Comparison of ENCODE assay signal across 20 mouse cellular contexts in genomic region chr7:142789667-142790066, GRCm38 (mm10). TPM values are rescaled to one million over a fixed set of nuclear protein-coding genes. Genes with fewer than 3 reads are reported as not detected.
DNase-seq lines count a peak whose midpoint lies in the region; ATAC-seq and TF ChIP-seq lines count a peak whose summit lies in the region.
"Had no signal": no experiment of that assay in that cellular context is flagged by ENCODE, and none has a peak within 500 bp of the region (broad histone marks: within the 10 kb centered on the region; RNA-seq: fewer than 3 reads in every experiment).

No protein-coding gene starts in this region.

- no peak for TF ChIP-seq CTCF in kidney, adult 2 months (conservative IDR thresholded peaks at IDR 0.05; ENCODE audit: insufficient read depth, insufficient read length, low read depth, low read length)

- no peak overlapping the region for H3K4me3 ChIP-seq in forebrain, embryonic 10.5 days
- no peak overlapping the region for H3K4me3 ChIP-seq in forebrain, embryonic 13.5 days
- no peak overlapping the region for H3K4me3 ChIP-seq in kidney, adult 2 months (ENCODE audit: insufficient read depth, low read depth, low read length)
- no peak overlapping the region for H3K4me3 ChIP-seq in midbrain, embryonic 11.5 days (ENCODE audit: low read depth, low read length)
- H3K4me3 ChIP-seq in midbrain, embryonic 16.5 days (ENCODE audit: low read depth, low read length): no peak overlapping the region
- no peak overlapping the region for H3K4me3 ChIP-seq in limb, embryonic 13.5 days
- H3K4me3 ChIP-seq: erythroblast, embryonic 14.5 days; neural tube, embryonic 12.5 days had no signal

- H3K9me3 ChIP-seq in forebrain, embryonic 10.5 days: no peaks in the 10 kb centered on the region
- no peaks in the 10 kb centered on the region for H3K9me3 ChIP-seq in forebrain, embryonic 13.5 days (replicated peaks)
- no peaks in the 10 kb centered on the region for H3K9me3 ChIP-seq in midbrain, embryonic 11.5 days (ENCODE audit: control insufficient read depth, low read length)
- H3K9me3 ChIP-seq in midbrain, embryonic 16.5 days (replicated peaks; ENCODE audit: control insufficient read depth, low read length, poor library complexity, severe bottlenecking): no peaks in the 10 kb centered on the region
- H3K9me3 ChIP-seq in limb, embryonic 13.5 days: no peaks in the 10 kb centered on the region
- H3K9me3 ChIP-seq: neural tube, embryonic 12.5 days had no signal

- no peak overlapping the region for H3K9ac ChIP-seq in forebrain, embryonic 13.5 days
- H3K9ac ChIP-seq in midbrain, embryonic 11.5 days (ENCODE audit: low read length): no peak overlapping the region
- H3K9ac ChIP-seq in midbrain, embryonic 16.5 days (ENCODE audit: low read depth, low read length): no peak overlapping the region
- no peak overlapping the region for H3K9ac ChIP-seq in limb, embryonic 13.5 days
- H3K9ac ChIP-seq: neural tube, embryonic 12.5 days had no signal

- no peaks in the 10 kb centered on the region for H3K27me3 ChIP-seq in forebrain, embryonic 10.5 days (ENCODE audit: poor library complexity, severe bottlenecking)
- no peaks in the 10 kb centered on the region for H3K27me3 ChIP-seq in forebrain, embryonic 13.5 days
- H3K27me3 ChIP-seq in kidney, adult 2 months (replicated peaks; ENCODE audit: control insufficient read depth, insufficient read depth, low read length): no peaks in the 10 kb centered on the region
- H3K27me3 ChIP-seq in midbrain, embryonic 11.5 days (ENCODE audit: control insufficient read depth, insufficient read depth, low read length): no peaks in the 10 kb centered on the region
- no peaks in the 10 kb centered on the region for H3K27me3 ChIP-seq in midbrain, embryonic 16.5 days (ENCODE audit: control insufficient read depth, insufficient read depth, low read depth, low read length)
- no peaks in the 10 kb centered on the region for H3K27me3 ChIP-seq in limb, embryonic 13.5 days
- H3K27me3 ChIP-seq: neural tube, embryonic 12.5 days had no signal

- H3K4me2 ChIP-seq in forebrain, embryonic 13.5 days: no peak overlapping the region
- H3K4me2 ChIP-seq in midbrain, embryonic 11.5 days: no peak overlapping the region
- H3K4me2 ChIP-seq in midbrain, embryonic 16.5 days (ENCODE audit: low read length): no peak overlapping the region
- H3K4me2 ChIP-seq in limb, embryonic 13.5 days (replicated peaks): no peak overlapping the region
- H3K4me2 ChIP-seq: neural tube, embryonic 12.5 days had no signal

- H3K27ac ChIP-seq in forebrain, embryonic 10.5 days: 0 out of 2 replicates have a peak overlapping the region, but pooled peaks have one; percentile 20
- H3K27ac ChIP-seq in forebrain, embryonic 13.5 days: no peak overlapping the region
- no peak overlapping the region for H3K27ac ChIP-seq in kidney, adult 2 months (ENCODE audit: insufficient read depth, low read depth, low read length)
- H3K27ac ChIP-seq in midbrain, embryonic 11.5 days (ENCODE audit: low read depth, low read length): no peak overlapping the region
- no peak overlapping the region for H3K27ac ChIP-seq in midbrain, embryonic 16.5 days (ENCODE audit: low read length)
- H3K27ac ChIP-seq in limb, embryonic 13.5 days: peak overlapping the region; percentile 52; the same call in 1 of the 2 replicates
- H3K27ac ChIP-seq: macrophage; neural tube, embryonic 12.5 days had no signal

- H3K4me1 ChIP-seq in forebrain, embryonic 10.5 days: peaks cover 33% of the 10 kb centered on the region
- peaks cover 9% of the 10 kb centered on the region for H3K4me1 ChIP-seq in forebrain, embryonic 13.5 days
- H3K4me1 ChIP-seq in kidney, adult 2 months (ENCODE audit: control insufficient read depth, insufficient read depth, low read length): no peaks in the 10 kb centered on the region
- peaks cover 8% of the 10 kb centered on the region for H3K4me1 ChIP-seq in midbrain, embryonic 11.5 days (ENCODE audit: control insufficient read depth, insufficient read depth, low read length)
- no peaks in the 10 kb centered on the region for H3K4me1 ChIP-seq in midbrain, embryonic 16.5 days (ENCODE audit: control insufficient read depth, insufficient read depth, low read length)
- H3K4me1 ChIP-seq in limb, embryonic 13.5 days: peaks cover 17% of the 10 kb centered on the region

- no peak for DNase-seq in forebrain, embryonic 10.5 days (ENCODE audit: extremely low spot score, low spot score)
- DNase-seq in kidney, adult 2 months: peak; percentile 10
- DNase-seq in kidney, adult 8-10 months: no peak
- DNase-seq in midbrain, embryonic 11.5 days (ENCODE audit: low spot score, missing footprints): peak; percentile 80
- DNase-seq in layer of hippocampus, adult 8-10 months (ENCODE audit: low spot score in 2 of 2): no peak
- DNase-seq: cerebellum, adult 18-20 months; heart, postnatal 10 days; liver; lung, adult 2 months; right cerebral cortex, postnatal 4 days; thymus, adult 18-20 months had no signal

- TF ChIP-seq POLR2A in kidney, adult 2 months (IDR thresholded peaks at IDR 0.05; ENCODE audit: low read depth, low read length): no peak

- ATAC-seq in forebrain, embryonic 13.5 days: no peak
- ATAC-seq in midbrain, embryonic 11.5 days (ENCODE audit: low FRiP score): no peak
- no peak for ATAC-seq in midbrain, embryonic 16.5 days
- ATAC-seq in limb, embryonic 13.5 days (ENCODE audit: low FRiP score, low read depth): peak; percentile 61
- ATAC-seq: hindbrain, embryonic 16.5 days had no signal

- 80% methylated on average over 9 of the region's 9 CpGs for WGBS in forebrain, embryonic 10.5 days
- 62% methylated on average over 9 of the region's 9 CpGs for WGBS in forebrain, embryonic 13.5 days
- WGBS in kidney, adult 2 months: 35% methylated on average over 9 of the region's 9 CpGs
- WGBS in midbrain, embryonic 11.5 days: 60% methylated on average over 9 of the region's 9 CpGs
- WGBS in midbrain, embryonic 16.5 days: 47% methylated on average over 9 of the region's 9 CpGs
- WGBS in limb, embryonic 13.5 days: 55% methylated on average over 9 of the region's 9 CpGs

- H3K36me3 ChIP-seq in forebrain, embryonic 10.5 days (replicated peaks): no peaks in the 10 kb centered on the region
- no peaks in the 10 kb centered on the region for H3K36me3 ChIP-seq in forebrain, embryonic 13.5 days (ENCODE audit: poor library complexity, severe bottlenecking)
- no peaks in the 10 kb centered on the region for H3K36me3 ChIP-seq in kidney, adult 2 months (ENCODE audit: control insufficient read depth, insufficient read depth, low read length)
- no peaks in the 10 kb centered on the region for H3K36me3 ChIP-seq in midbrain, embryonic 11.5 days (ENCODE audit: control insufficient read depth, insufficient read depth, low read length)
- H3K36me3 ChIP-seq in midbrain, embryonic 16.5 days (ENCODE audit: control insufficient read depth, insufficient read depth, low read length): no peaks in the 10 kb centered on the region
- no peaks in the 10 kb centered on the region for H3K36me3 ChIP-seq in limb, embryonic 13.5 days
- H3K36me3 ChIP-seq: neural tube, embryonic 12.5 days had no signal

RNA-seq across cellular contexts. Expression of gene Ins2, which starts 46.5 kb away (rescaled TPM):
- not detected in 2 replicates for polyA plus RNA-seq in forebrain, embryonic 10.5 days (2016; fragmentation: Nextera tagmentation; extraction: Ambion mirVana)
- polyA plus RNA-seq in forebrain, embryonic 13.5 days (2015; fragmentation: Nextera tagmentation; extraction: Ambion mirVana): not detected in 2 replicates
- polyA plus RNA-seq in kidney, adult 2 months (2012; rRNA removed): 0.68 and 0.88 TPM in 2 replicates
- polyA plus RNA-seq in midbrain, embryonic 11.5 days (2014; fragmentation: Nextera tagmentation; extraction: Ambion mirVana): not detected in 2 replicates
- 0.53 and 1.4 TPM in 2 replicates for polyA plus RNA-seq in midbrain, embryonic 16.5 days (2015; fragmentation: Nextera tagmentation; extraction: Ambion mirVana)
- not detected in 2 replicates for polyA plus RNA-seq in limb, embryonic 13.5 days (2015; fragmentation: Nextera tagmentation; extraction: Ambion mirVana)
- not detected for total RNA-seq in layer of hippocampus, adult 8-10 months (2022)
- total RNA-seq: adrenal gland, adult 18-20 months; heart, postnatal 10 days; left cerebral cortex, adult 18-20 months had no signal
- polyA plus RNA-seq: erythroblast, embryonic 14.5 days; lung, adult 2 months; macrophage; neural tube, embryonic 12.5 days had no signal

Comparison
In these comparisons a context has a peak if more than half of its experiments do, and no peak if none do; other contexts are left out.
1. DNase-seq: peak in kidney, adult 2 months (single experiment) and midbrain, embryonic 11.5 days (single experiment); none in forebrain, embryonic 10.5 days (single experiment), kidney, adult 8-10 months (0 of 2) and layer of hippocampus, adult 8-10 months (0 of 2).
2. H3K27ac ChIP-seq: peak in forebrain, embryonic 10.5 days (single experiment) and limb, embryonic 13.5 days (single experiment); none in forebrain, embryonic 13.5 days (single experiment), kidney, adult 2 months (single experiment), midbrain, embryonic 11.5 days (single experiment) and midbrain, embryonic 16.5 days (single experiment).